Mouse (Mus musculus): ENCODE data around the gene Prrc2a.

DNA sequence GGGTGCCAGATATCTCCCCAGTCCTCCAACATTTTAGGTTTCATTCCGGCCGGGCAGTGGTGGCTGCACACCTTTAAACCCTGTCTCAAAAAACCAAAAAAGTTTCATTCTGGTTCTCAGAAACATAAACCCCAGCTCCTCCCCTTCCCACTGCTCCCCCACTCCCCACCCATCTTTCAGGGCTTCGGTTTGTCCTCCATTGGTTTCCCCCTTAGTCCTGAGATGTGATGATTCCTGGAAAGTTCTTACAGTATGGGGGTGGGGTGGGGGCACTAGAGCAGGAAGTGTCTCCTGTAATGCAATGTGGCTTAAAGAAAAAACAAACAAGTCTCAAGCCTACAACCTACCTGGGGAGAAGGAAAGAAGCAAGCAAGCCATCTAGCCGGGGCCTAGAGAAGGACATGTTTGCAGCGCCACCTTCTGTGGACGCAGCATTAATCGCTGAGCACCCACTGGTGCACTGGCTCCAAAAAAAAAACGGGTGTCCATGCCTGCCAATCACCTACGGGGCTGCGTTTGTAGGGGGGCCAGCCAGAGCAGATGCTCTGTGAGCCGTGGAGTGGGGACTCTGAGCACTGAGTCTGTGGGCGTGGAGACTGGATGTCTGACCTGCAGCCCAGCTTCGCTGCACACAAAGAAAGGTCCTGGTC, 58.8 kb downstream of the Prrc2a start:
- TF ChIP-seq POLR2A (IDR thresholded peaks at IDR 0.05; ENCODE audit: control insufficient read depth, extremely low read depth, insufficient read depth, low read length, poor library complexity) = no peak
- 0 out of 2 replicates have a peak, but pooled peaks have one; percentile 12 for TF ChIP-seq CTCF (IDR thresholded peaks at IDR 0.05; ENCODE audit: borderline replicate concordance, control insufficient read depth, extremely low read depth, insufficient read depth, low read length, poor library complexity)
